Mouse (Mus musculus): ENCODE measurements around the gene Epm2aip1.

Gene Epm2aip1

GRCm38 (mm10) chr9:111287956-111288355, 16.2 kb downstream of the Epm2aip1 start:
- no peak for DNase-seq (ENCODE audit: low spot score)

GRCm38 (mm10) chr9:111289294-111289831, 17.6 kb downstream of the Epm2aip1 start:
- no peak for DNase-seq (ENCODE audit: low spot score)

- DNase-seq (ENCODE audit: low spot score): peak; percentile 76
These were observed 18.2 kb downstream of the Epm2aip1 start for GRCm38 (mm10) chr9:111289832-111290339.

- DNase-seq (ENCODE audit: low spot score): no peak
These were observed 18.9 kb downstream of the Epm2aip1 start for GRCm38 (mm10) chr9:111290539-111291100.

- DNase-seq (ENCODE audit: low spot score): no peak
These were observed 21.5 kb downstream of the Epm2aip1 start for GRCm38 (mm10) chr9:111293234-111293633.

GRCm38 (mm10) chr9:111294911-111295310, 23.2 kb downstream of the Epm2aip1 start:
- DNase-seq (ENCODE audit: low spot score): no peak

- DNase-seq (ENCODE audit: low spot score): no peak
These were observed 23.6 kb downstream of the Epm2aip1 start for GRCm38 (mm10) chr9:111295323-111295722.

GRCm38 (mm10) chr9:111296433-111296832, 24.7 kb downstream of the Epm2aip1 start:
- DNase-seq (ENCODE audit: low spot score): no peak

- no peak for DNase-seq (ENCODE audit: low spot score)
These were observed 26.9 kb downstream of the Epm2aip1 start for GRCm38 (mm10) chr9:111298606-111299005.

GRCm38 (mm10) chr9:111302196-111302831, 30.6 kb downstream of the Epm2aip1 start:
- DNase-seq (ENCODE audit: low spot score): no peak

- no peak for DNase-seq (ENCODE audit: low spot score)
These were observed 32.3 kb downstream of the Epm2aip1 start for GRCm38 (mm10) chr9:111304036-111304435.

GRCm38 (mm10) chr9:111306142-111306541, 34.4 kb downstream of the Epm2aip1 start:
- DNase-seq (ENCODE audit: low spot score): no peak

GRCm38 (mm10) chr9:111311031-111311842, 39.5 kb downstream of the Epm2aip1 start, which contains the start of gene Trank1:
Gene Trank1, plus strand, starts transcription at chr9:111311739.
- DNase-seq (ENCODE audit: low spot score): no peak

GRCm38 (mm10) chr9:111311843-111312441, 40.2 kb downstream of the Epm2aip1 start:
- DNase-seq (ENCODE audit: low spot score): no peak

GRCm38 (mm10) chr9:111312442-111313141, 40.9 kb downstream of the Epm2aip1 start:
- no peak for DNase-seq (ENCODE audit: low spot score)

GRCm38 (mm10) chr9:111313299-111313698, 41.6 kb downstream of the Epm2aip1 start:
- DNase-seq (ENCODE audit: low spot score): no peak

- no peak for DNase-seq (ENCODE audit: low spot score)
These were observed 42.1 kb downstream of the Epm2aip1 start for GRCm38 (mm10) chr9:111313793-111314192.

- DNase-seq (ENCODE audit: low spot score): peak; percentile 10
These were observed 42.5 kb downstream of the Epm2aip1 start for GRCm38 (mm10) chr9:111314219-111314618.

GRCm38 (mm10) chr9:111320912-111321311, 49.2 kb downstream of the Epm2aip1 start:
- no peak for DNase-seq (ENCODE audit: low spot score)

- DNase-seq (ENCODE audit: low spot score): no peak
These were observed 53.2 kb downstream of the Epm2aip1 start for GRCm38 (mm10) chr9:111324881-111325280.
